Mouse (Mus musculus): Measurements from ENCODE around the gene Bco1. TPM values are rescaled to one million over a fixed set of nuclear protein-coding genes. Genes with fewer than 3 reads are reported as not detected.

Gene Bco1
- total RNA-seq, 2 experiments from 2014 or later, result not detected

DNA sequence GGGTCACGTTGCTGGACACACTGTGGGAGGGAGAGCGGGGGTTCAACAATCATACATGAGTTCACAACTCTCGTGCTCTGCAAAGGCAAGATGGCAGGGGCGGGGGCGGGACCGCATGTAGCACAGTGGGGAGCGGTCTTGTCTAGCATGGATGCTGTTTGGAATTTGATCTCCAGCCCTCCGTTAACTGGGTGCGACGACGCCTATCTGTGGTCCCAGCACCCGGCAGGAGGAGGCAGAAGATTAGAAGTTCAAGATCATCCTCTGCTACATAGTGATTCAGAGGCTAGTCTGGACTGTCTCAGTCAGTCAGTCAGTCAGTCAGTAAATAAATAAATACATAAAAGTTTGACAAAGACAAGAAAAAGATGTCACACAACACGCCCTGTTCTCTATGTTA is 27.4 kb upstream of the Bco1 start:
- DNase-seq (ENCODE audit: extremely low spot score in 1 of 2, low spot score in 2 of 2), result no peak
- intact Hi-C loops (cut with DNase I), result loop anchor here (2.0 kb wide), 1 partner anchor 403 kb away; no protein-coding TSS in a partner anchor
- TF ChIP-seq CTCF (IDR thresholded peaks at IDR 0.05), result no peak
- Histone ChIP-seq H3K4me3 (no peak overlapping the region), H3K27ac (no peak overlapping the region)

DNA sequence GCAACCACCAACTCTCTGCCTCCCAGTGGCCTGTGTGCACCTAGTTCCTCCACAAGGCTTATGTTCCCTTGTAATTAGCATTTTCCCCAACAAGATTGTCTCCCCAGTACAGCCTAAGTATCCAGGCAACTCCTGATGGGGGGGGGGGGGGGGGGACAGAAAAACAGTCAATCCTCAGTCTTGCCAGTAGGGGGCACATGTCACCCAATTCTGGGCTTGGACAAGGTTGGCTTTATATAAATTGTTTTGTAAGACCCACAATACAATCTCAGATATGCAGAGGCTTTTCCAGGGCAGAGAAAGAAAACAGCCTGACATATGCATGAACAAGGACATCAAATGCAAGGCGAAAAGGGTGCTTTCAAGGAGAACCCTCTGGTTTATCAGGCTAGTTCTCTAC is 25.9 kb upstream of the Bco1 start:
- Histone ChIP-seq H3K27ac (no peak overlapping the region), H3K4me3 (no peak overlapping the region)
- DNase-seq (ENCODE audit: extremely low spot score in 1 of 2, low spot score in 2 of 2), result peak in 1 of 2 experiments; percentile 23
- intact Hi-C loops (cut with DNase I), result loop anchor here (2.0 kb wide), 1 partner anchor 401 kb away; no protein-coding TSS in a partner anchor
- peak; percentile 54 for TF ChIP-seq CTCF (IDR thresholded peaks at IDR 0.05)

DNA sequence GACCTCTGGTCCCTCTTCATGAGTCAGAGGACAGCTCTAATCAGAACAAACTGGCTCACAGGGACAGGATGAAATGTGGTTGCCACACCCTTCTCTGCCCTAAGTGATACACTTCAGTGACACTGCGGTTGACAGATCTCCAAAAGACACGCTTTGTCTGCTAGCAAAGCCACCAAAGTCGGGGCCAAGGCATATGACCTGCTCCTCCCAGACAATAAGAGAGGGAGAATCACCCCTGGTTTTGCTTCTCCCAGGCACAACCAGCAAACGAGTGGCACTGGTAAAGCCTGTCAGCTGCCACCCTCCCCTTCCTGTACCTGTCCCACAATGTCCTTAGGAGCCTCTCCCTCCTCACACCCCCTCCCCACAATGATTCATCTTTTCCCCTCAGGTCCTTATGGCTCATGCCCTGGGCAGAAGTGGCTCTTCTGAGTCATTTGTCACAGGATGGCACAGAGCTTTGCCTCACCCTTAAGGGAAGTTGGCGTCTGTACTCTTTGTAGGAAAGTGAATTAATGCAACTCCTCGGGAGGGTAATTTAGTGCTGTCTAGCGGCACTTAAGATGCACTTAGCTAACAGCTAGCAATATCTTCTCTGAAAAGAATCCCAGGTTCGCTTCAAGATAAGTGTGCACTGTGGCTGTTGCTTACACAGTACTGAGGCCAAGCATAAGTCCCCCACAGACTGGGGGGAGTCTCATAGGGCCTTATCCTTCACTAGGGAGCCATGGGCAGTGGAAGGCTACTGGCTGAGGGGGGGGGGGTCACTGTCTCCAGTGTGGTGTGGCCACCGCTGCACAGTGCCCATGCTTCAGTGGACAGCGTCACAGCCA is 21.1 kb upstream of the Bco1 start:
- DNase-seq (ENCODE audit: extremely low spot score in 1 of 2, low spot score in 2 of 2), result no peak
- Histone ChIP-seq H3K27ac (no peak overlapping the region), H3K4me3 (no peak overlapping the region)
- intact Hi-C loops (cut with DNase I), result no loop called here
- TF ChIP-seq CTCF (IDR thresholded peaks at IDR 0.05), result no peak

DNA sequence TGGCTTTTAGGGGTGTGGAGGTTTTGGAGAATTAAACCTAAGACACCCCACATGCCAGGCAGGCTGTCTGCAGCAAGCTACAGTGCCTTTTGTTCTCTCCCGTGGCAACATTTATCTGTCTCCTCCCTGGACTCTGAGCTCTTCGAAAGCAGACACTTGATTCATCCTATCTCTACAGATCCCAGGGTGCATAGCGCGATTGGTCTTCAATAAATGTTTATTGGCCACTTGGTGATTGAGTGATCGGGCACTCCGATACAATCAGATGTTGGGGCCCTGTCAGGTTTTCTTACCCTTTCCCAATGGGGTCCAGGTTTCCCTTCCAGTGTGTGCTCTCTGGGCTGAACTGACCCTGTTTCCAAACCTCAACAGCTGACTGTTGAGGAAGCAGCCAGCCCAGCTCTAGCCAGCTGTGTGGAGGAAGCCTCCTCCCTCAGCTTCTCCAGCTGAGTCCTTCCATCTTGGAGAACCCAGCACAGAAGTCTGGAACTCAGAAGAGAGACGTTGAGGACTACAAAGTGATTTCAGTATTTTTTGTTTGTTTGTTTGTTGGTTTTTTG is 17.2 kb upstream of the Bco1 start:
- intact Hi-C loops (cut with DNase I), result no loop called here
- no peak for DNase-seq (ENCODE audit: extremely low spot score in 1 of 2, low spot score in 2 of 2)
- TF ChIP-seq CTCF (IDR thresholded peaks at IDR 0.05), result no peak

DNA sequence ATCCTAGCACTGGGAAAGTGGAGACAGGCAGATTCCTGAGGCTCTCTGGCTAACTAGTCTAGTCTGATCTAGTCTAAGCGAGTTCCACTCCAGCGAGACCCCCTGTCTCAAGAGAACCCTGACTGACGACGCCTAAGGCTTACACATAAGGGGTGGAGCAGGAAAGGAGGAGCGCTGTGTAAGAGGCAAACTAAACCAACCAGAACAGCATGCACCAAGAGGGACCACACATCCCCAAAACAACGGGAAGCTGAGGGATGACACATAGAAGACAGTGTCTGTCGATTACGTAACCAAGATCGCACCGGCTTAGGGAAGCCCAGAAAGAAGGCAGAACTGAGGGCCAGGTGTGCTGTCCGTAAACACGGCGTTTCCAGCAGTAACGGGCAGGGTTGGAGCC is 16.0 kb upstream of the Bco1 start:
- no peak for TF ChIP-seq CTCF (IDR thresholded peaks at IDR 0.05)
- intact Hi-C loops (cut with DNase I), result no loop called here
- DNase-seq (ENCODE audit: extremely low spot score in 1 of 2, low spot score in 2 of 2), result no peak

More for the DNA sequence above, 17.2 kb upstream of the Bco1 start:
- Histone ChIP-seq H3K4me3 (no peak overlapping the region), H3K27ac (no peak overlapping the region)

DNA sequence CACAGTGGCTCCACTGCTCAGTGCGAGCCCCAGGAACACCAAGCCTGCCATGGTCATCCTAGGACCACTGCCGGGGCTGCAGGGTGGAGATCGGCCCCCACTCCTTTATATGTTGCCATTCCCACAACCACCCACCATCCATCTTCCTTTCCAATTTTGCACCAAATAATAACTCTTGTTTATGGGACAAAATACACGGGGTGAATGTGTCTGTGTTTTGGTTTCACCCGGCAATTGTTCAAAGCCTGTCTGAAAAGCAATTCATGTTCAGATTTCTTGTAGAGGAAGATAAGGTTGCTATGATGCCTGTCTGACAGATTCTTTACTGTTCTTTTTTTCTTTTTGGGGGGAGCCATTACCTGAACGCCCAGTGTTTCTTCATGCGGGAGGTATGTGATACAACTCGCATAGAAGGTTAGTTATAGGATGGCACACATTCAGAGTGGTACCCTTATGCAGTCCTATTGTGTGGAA is 13.2 kb upstream of the Bco1 start, which contains the start of gene Pkd1l2:
TSS of gene Pkd1l2 (minus strand) at position 51 of the 474 bp plus-strand sequence.
- TF ChIP-seq CTCF (IDR thresholded peaks at IDR 0.05), result no peak
- Histone ChIP-seq H3K27ac (no peak within 1 kb of the TSS), H3K4me3 (no peak within 1 kb of the TSS)
- DNase-seq (ENCODE audit: extremely low spot score in 1 of 2, low spot score in 2 of 2), result no peak
- intact Hi-C loops (cut with DNase I), result no loop called here

More for the DNA sequence above, 16.0 kb upstream of the Bco1 start:
- no peak overlapping the region for H3K27ac ChIP-seq
- no peak overlapping the region for H3K4me3 ChIP-seq

DNA sequence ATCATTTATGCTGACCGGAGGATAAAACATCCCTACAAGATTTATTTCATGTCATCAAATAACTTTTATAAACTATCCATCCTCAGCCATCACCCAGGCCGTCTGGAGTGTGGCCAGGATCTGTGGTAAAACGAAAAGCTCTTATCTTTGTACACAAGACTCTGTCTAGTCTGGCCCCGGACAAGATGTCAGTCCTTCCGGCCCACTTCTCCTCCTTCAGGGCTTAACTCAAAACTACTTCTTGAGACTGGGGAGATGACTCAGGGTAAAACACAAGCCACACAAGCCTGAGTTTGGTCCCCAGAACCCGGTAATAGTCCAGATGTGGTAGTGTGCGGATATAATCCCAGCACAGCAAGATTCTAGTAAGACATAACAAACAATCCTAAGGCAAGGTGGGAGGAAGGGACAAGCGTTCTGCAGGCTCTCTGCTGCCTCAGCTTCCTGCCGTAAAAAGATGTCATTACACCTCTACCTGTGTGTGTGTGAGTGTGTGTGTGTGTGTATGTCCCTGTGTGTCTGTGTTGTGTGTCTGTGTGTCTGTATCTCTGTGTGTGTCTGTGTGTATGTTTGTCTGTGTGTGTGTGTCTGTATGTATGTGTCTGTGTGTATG is 12.6 kb upstream of the Bco1 start:
- no peak for TF ChIP-seq CTCF (IDR thresholded peaks at IDR 0.05)
- no peak for DNase-seq (ENCODE audit: extremely low spot score in 1 of 2, low spot score in 2 of 2)
- intact Hi-C loops (cut with DNase I), result no loop called here
- Histone ChIP-seq H3K4me3 (no peak overlapping the region), H3K27ac (no peak overlapping the region)

DNA sequence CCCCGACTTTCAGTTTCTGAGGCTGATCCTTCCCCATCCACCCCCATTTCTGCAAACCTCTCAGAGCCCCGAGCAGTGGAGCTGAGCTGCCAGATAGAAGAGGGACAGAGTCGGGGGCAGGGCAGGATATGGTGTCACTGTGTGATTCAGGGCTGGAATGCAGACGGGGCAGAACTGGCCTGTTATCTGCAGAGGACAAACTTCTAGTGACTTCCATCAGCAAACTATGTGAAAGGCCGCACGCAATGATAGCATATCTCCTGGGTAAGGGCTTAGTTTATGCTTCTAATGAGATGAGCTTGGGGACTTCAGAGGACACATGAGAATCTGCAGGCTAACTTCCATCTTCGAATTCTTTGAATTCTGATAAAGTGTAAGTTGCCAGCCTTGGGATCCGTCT is 10.1 kb upstream of the Bco1 start:
- TF ChIP-seq CTCF (IDR thresholded peaks at IDR 0.05), result no peak
- intact Hi-C loops (cut with DNase I), result no loop called here
- H3K4me3 ChIP-seq, result no peak overlapping the region
- no peak overlapping the region for H3K27ac ChIP-seq
- no peak for DNase-seq (ENCODE audit: extremely low spot score in 1 of 2, low spot score in 2 of 2)

DNA sequence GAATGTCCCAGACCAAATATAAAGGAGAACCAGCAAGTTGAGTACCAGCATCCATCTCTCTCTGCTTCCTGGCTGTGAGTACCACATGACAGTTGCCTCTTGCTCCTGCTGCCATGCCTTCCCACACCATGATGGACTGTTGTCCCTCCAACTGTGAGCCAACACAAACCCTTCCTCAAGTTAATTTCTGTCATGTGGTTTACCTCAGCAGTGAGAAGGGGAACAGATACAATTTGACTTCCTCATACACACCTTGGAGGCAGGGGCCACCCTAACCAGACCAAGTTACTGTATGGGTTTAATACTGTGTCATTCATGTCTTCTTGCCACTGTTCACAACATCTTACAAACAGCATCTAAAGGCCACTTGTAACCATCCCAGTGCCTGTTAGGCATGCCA is 8.6 kb upstream of the Bco1 start:
- Histone ChIP-seq H3K4me3 (no peak overlapping the region), H3K27ac (no peak overlapping the region)
- TF ChIP-seq CTCF (IDR thresholded peaks at IDR 0.05), result no peak
- DNase-seq (ENCODE audit: extremely low spot score in 1 of 2, low spot score in 2 of 2), result no peak
- intact Hi-C loops (cut with DNase I), result no loop called here

DNA sequence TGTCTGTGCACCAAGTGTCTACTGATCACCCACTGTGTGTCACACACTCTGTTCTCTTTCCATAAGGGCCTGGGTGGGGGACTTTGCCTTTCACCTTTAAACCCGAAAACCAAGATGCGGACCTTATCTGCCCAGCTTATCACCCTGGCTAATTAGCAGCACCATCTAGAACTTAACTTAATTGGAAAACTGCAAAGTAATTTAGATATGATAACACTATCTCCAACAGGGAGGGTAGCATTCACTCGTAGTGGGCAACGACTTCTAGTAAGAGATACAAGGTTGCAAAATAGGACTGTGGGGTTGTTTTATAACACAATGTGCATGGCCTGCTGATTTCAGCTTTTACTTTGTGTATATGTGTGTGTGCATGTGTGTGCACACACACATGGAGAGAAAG is 5.9 kb upstream of the Bco1 start:
- TF ChIP-seq CTCF (IDR thresholded peaks at IDR 0.05), result no peak
- no peak for DNase-seq (ENCODE audit: extremely low spot score in 1 of 2, low spot score in 2 of 2)
- no peak overlapping the region for H3K4me3 ChIP-seq
- intact Hi-C loops (cut with DNase I), result no loop called here
- H3K27ac ChIP-seq, result no peak overlapping the region

DNA sequence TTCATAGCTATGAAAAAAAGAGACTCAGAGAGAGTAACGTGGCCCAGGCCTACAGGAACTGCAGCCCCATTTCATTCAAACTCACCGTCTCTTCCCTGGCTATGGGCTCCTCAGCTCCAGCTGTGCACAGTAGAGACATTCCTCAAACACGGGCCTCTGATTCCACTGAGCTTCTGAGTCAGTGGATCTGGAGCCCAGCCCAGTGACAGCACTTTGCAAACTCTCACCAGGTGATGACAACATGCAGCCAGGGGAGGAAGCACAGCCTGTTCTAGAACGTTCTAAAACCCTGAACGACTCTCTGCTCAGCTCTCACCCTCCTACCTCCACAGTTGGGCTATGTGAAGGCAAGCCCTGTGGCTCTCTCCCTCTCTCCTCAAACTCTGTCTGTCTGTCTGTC is 1.6 kb upstream of the Bco1 start:
- Histone ChIP-seq H3K4me3 (no peak overlapping the region), H3K27ac (no peak overlapping the region)
- intact Hi-C loops (cut with DNase I), result no loop called here
- peak; percentile 26 to 35 for DNase-seq (ENCODE audit: extremely low spot score in 1 of 2, low spot score in 2 of 2)
- TF ChIP-seq CTCF (IDR thresholded peaks at IDR 0.05), result no peak

DNA sequence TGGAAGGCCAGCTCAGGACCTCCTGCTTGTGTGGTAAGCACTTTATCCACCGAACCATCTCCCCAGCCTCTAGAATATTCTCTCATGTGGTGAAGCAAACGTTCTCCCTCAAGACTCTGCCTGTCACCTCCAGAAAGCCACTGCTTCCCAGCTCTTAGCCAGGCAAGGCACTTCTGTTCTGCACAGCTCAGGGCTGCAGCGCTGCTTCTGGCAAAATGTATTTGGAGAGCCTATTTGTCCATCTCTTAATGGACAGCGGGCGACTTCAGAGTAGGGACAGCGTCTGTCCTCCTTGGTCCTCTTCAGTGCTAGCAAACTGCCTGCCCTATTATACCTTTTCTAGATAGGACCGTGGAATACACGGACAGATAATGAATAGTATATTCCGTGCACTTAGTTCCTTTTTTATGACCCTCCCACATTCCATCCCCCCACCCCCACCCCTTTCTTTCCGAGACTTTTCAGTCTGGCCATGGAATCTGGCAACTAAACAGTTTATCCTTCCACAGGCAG is 1.5 kb downstream of the Bco1 start:
- no peak for TF ChIP-seq CTCF (IDR thresholded peaks at IDR 0.05)
- DNase-seq (ENCODE audit: extremely low spot score in 1 of 2, low spot score in 2 of 2), result no peak
- H3K4me3 ChIP-seq, result no peak overlapping the region
- intact Hi-C loops (cut with DNase I), result no loop called here
- H3K27ac ChIP-seq, result no peak overlapping the region

All from left cerebral cortex, adult 2 months (tissue).